Mouse (Mus musculus) hematopoietic stem cell, adult 5-6 weeks (primary cell): Measurements from ENCODE around the gene Esyt3. TPM values are rescaled to one million over a fixed set of nuclear protein-coding genes. Genes with fewer than 3 reads are reported as not detected.

ENCODE experiments used
- ATAC-seq, 2 experiments: fragments of 125-278 bp in 1 of 2; replicated peaks in 1 of 2; 2 replicates each; pipeline ENCODE4 v1.8.0; 2016 to 2017; ENCODE audit warnings: inconsistent platforms in 2 of 2, mild to moderate bottlenecking in 2 of 2, moderate number of reproducible peaks in 2 of 2, low read depth in 1 of 2, moderate TSS enrichment in 1 of 2; ENCODE audit not compliant: low FRiP score in 2 of 2, poor library complexity in 2 of 2, severe bottlenecking in 2 of 2, insufficient read depth in 1 of 2, low TSS enrichment in 1 of 2
- total RNA-seq: library from RNA; stranded (forward); fragments of 172-1452, 232-1000 nt; gene quantifications from 2 replicates; pipeline ENCODE4 v1.2.3, GENCODE M21; 2017

The Esyt3 gene
- total RNA-seq, 1 experiment from 2014 or later, result 0.20 TPM

GRCm38 (mm10) chr9:99363076-99363475 is 4.7 kb upstream of the Esyt3 start:
- ATAC-seq, result no peak

GRCm38 (mm10) chr9:99361946-99362345 is 3.6 kb upstream of the Esyt3 start:
- no peak for ATAC-seq

- ATAC-seq, result peak in 1 of 2 experiments; percentile 24; a peak in 1 of 4 replicates
Measured at GRCm38 (mm10) chr9:99359012-99359411, 655 bp upstream of the Esyt3 start.

- ATAC-seq, result 0 out of 4 replicates have a peak, but pooled peaks of 1 of the 2 experiments have one; percentile 10
Measured at GRCm38 (mm10) chr9:99357561-99357920, 816 bp downstream of the Esyt3 start.

GRCm38 (mm10) chr9:99355971-99356370 is 2.4 kb downstream of the Esyt3 start:
- ATAC-seq, result no peak

GRCm38 (mm10) chr9:99354796-99355195 is 3.6 kb downstream of the Esyt3 start:
- no peak for ATAC-seq

- ATAC-seq, result no peak
Measured at GRCm38 (mm10) chr9:99353390-99353789, 5.0 kb downstream of the Esyt3 start.

GRCm38 (mm10) chr9:99352964-99353363 is 5.4 kb downstream of the Esyt3 start:
- ATAC-seq, result peak in 1 of 2 experiments; percentile 50; a peak in 1 of 4 replicates

- ATAC-seq, result peak; percentile 53 to 56; a peak in 3 of 4 replicates
Measured at GRCm38 (mm10) chr9:99345351-99345792, 13.0 kb downstream of the Esyt3 start.

- no peak for ATAC-seq
Measured at GRCm38 (mm10) chr9:99341600-99341999, 16.8 kb downstream of the Esyt3 start.

GRCm38 (mm10) chr9:99340126-99340525 is 18.2 kb downstream of the Esyt3 start:
- no peak for ATAC-seq

- ATAC-seq, result 0 out of 4 replicates have a peak, but pooled peaks of 1 of the 2 experiments have one; percentile 32
Measured at GRCm38 (mm10) chr9:99339182-99339581, 19.2 kb downstream of the Esyt3 start.

- ATAC-seq, result no peak
Measured at GRCm38 (mm10) chr9:99338293-99338692, 20.1 kb downstream of the Esyt3 start.

GRCm38 (mm10) chr9:99336538-99336937 is 21.8 kb downstream of the Esyt3 start:
- ATAC-seq, result no peak

GRCm38 (mm10) chr9:99326881-99327280 is 31.5 kb downstream of the Esyt3 start:
- no peak for ATAC-seq

- no peak for ATAC-seq
Measured at GRCm38 (mm10) chr9:99325961-99326360, 32.4 kb downstream of the Esyt3 start.

- ATAC-seq, result no peak
Measured at GRCm38 (mm10) chr9:99325208-99325929, 33.0 kb downstream of the Esyt3 start.

GRCm38 (mm10) chr9:99320006-99320405 is 38.4 kb downstream of the Esyt3 start:
- ATAC-seq, result no peak

GRCm38 (mm10) chr9:99319343-99319951 is 38.9 kb downstream of the Esyt3 start:
- no peak for ATAC-seq
